Mouse (Mus musculus): ENCODE measurements around the gene C330021F23Rik.

C330021F23Rik gene

DNA sequence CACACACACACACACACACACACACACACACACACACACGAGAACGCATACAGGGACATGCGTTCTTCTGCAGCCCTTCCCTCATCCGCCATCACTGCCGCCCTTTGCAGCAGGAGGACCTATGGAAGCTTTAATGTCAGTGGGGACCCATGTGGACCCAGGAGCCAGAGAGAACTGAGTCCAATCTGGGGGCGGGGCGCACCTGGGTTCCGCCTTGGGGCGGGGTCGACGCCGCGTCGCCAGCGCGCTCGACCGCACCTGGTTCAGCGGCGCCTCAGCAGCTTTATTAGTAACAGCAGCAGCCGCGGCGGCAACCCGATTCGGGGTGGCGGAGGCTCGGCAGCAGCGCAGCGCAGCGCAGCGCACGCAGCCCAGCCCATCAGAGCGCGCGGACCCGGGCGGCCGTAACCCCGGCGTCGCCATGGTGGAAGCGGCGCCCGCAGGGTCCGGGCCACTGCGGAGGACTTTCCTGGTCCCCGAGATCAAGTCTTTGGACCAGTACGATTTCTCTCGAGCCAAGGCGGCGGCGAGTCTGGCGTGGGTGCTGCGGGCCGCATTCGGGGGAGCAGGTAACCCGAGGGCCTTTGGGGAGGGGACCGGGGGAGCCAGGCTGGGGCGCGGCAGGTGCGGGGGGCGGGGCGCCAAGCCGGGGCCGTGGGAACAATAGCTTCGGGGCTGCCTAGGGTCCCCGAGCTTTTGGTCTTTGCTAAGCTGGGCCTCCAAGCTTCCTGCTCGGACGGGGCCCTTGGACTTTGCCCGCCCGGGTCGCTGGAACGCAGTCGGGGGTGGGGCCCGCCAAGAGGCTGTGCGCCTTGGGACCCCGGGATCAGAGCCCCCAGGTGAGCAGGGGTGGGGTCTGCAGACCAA, 19.8 kb downstream of the C330021F23Rik start:
- DNase-seq (ENCODE audit: low spot score) = peak; percentile 56

DNA sequence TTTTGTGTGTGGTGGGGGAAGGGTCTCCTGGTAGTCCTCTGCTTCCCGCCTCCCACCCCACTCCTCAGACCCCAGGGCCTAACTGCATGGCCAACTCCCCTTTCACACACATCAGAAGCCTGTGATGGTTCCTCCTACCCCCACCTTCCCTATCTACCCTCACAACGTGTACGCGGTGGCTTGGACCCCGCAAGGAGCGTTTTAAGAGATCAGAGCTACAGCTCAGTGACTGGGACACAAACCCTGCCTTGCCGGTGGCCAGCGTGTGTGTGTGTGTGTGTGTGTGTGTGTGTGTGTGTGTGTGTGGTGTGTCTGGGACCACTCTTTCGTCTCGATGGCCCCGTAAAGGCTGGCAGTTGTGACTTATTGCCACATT, 20.5 kb downstream of the C330021F23Rik start:
- no peak for DNase-seq (ENCODE audit: low spot score)

DNA sequence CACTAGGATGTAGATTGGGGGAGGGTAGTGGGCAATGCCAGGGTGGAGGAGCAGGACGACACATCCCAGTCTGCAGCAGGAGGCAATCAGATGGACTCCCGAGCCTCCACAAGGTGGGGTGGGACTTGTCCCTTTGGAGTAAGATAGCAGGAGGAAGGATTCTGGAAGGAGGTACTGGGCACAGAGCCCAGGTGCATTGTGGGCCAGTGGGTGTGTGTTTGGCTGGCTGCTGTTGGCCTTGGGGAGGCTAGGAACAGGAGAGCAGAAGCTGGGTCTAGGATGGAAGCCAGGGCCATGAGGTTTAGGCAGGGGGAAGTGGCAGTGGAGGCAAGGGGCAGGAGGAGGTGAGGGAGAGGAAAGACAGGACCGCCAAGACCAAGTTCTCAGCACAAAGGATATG, 25.7 kb downstream of the C330021F23Rik start:
- no peak for DNase-seq (ENCODE audit: low spot score)

DNA sequence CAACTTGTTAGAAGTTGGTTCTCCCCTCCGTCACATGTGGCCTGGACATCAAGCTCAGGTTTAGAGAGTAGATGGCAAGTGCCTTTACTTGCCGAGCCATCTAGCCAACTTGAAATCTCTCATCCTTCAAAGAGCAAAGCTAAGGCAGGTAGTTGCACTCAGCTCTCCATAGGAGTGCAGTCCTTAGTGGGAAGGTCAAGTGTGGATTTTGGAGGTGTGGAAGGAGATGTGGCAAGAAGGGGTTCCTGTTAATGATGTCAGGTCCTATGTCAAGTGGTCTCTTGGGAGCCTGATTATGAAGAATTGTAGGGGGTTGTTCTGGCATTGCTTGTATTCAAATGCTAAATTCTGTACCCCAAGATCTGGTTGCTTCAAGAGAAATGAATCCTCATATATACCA, 26.7 kb downstream of the C330021F23Rik start:
- no peak for DNase-seq (ENCODE audit: low spot score)

DNA sequence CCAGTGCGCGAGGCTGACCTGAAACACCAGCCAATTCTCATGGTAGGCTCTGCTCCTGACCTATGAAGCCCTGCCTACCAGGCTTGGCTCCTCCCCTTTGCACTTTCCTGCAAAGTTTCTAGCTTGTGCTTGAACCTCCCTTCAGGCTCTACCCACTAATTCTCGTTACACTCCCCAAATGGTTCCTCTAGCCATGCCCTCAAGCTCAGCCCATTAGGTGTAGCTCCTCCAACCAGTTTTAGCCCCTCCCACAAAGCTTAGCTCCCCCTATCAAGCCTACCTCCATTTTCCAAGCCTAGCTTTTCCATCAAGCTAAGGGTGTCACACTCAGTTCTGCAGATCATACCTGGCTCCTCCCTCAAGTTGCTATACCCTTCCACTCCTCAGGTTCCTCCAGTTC, 30.3 kb downstream of the C330021F23Rik start:
- no peak for DNase-seq (ENCODE audit: low spot score)

DNA sequence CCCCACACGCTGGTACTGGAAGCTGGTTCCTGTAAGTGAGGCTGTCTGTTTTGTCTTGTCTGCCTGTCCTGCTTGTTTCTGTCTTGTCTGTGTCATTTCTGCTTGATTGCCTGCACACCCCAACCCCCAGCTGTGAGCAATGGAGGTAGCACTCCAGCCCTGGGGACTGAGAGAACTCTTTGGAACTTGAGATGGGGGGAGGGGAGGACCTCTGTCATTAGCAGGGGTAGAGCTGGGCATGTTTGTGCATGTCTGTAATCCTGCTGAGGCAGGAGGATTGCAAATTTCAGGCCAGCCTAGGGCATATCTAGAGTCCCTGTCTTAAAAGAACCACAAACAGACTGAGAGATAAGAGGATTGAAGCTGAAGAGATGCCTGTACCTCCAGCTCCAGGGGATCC, 31.4 kb downstream of the C330021F23Rik start:
- DNase-seq (ENCODE audit: low spot score) = no peak

DNA sequence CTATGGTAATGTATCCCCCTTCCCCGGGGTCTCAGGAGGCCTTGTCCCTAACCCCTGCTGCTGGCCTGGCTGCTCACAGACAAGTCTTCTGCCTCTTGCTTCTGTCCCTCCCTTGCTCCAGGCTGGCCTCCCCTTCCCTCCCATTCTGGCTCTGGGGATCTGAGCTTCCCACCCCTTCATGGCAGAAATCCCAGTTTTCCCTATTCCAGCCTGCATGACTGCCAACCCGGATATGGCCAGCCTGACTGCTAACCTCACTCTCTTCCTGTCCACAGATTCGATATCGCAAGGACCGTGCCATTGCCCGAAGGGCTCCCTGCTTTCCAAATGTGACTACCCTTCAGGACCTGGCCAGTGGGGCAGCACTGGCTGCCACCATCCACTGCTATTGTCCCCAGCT, 32.6 kb downstream of the C330021F23Rik start:
- DNase-seq (ENCODE audit: low spot score) = no peak

DNA sequence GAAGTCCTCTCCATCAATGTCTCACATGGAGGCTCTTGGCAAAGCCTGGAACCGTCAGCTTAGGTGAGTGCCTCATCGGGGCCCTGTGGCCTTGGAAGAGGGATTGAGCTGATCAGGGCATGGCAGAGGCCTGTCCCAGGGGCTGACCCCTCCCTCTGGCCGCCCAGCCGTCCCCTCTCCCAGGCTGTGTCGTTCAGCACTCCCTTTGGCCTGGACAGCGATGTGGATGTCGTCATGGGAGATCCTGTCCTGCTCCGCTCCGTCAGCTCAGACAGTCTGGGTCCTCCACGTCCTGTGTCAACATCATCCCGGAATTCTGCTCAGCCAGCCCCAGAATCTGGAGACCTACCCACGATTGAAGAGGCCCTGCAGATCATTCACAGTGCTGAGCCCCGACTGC, 35.6 kb downstream of the C330021F23Rik start:
- DNase-seq (ENCODE audit: low spot score) = no peak

DNA sequence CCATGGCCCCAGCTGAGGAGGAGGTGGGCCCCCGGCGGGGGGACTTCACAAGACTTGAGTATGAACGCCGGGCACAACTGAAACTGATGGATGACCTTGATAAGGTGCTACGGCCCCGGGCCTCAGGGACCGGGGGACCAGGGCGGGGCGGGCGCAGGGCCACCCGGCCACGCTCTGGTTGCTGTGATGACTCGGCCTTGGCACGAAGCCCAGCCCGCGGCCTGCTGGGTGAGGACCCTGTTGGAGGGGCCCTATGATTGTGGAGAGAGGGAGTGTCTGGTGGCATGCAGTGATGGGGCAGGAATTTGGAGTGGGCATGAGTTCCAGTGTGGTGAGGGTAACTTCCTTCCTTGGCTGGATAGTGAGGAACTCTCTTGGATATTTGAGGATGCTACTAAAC, 38.8 kb downstream of the C330021F23Rik start:
- DNase-seq (ENCODE audit: low spot score) = no peak

DNA sequence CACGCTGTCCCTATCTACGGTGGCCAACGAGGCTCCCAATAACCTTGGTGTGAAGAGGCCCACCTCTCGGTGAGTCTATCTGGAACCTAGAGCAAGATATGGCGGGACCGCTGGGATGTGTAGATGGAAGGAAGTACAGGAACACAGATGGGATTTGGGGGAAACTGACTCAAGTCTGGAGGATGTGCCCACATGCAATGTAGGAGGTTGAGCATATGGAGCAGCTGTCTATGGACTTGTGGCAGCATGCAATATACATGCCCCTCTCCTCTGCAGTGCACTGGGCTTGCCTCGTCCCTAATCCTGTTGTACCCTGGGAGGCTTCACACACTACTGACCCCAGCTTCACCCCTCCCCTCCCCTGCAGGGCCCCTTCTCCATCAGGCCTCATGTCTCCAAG, 40.0 kb downstream of the C330021F23Rik start:
- no peak for DNase-seq (ENCODE audit: low spot score)

DNA sequence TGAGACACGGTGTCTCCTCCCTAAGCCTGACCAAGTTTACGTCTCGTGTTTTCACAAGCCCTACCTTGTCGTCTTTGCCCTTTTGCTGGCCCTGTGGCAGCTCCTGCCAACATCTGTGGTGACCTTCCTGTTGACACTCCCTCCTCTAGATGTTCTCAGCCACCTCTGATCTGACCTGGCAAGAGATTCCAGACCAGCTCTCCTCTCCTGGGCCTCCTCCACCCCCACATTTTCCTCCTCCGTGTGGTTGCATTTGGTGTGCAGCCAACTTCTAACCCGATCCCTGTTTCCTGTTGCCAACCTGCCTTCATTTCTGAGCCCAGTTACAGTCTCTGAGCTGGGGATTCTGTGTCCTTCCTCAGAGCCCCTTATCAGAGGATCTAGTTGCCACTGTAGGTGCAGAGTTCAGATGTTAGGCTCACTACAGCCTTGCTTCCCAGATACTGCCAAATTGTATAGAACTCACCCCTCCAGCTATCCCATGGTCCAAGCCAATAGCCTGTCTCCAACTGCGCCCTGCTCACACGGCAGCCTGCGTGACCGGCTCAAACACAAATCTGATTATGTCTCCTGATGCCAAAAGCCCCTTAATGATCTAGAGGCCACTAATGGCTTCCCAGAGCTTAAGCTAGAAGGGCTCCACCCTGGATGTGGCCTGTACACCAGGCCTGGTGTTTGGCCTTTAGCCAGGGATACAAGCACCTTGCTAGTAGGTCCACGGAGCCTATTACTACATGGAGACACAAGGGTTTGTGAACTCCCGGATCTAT, 41.4 kb downstream of the C330021F23Rik start:
- no peak for DNase-seq (ENCODE audit: low spot score)

DNA sequence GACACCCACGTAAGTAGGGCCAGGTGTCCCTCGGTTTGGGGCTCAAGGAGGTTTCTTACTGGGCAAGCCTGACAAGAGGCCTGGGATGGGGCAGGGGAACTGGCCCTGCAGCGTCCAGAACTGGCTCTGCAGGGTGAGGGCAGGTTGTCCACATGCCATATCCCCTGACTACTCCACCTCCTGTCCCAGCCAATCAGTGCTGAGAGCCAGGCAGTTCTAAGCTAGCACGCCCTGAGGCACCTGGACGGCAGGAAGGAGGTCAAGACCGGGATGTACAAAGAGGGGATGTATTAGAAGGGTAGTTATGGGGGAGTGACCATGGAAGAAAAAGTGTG, 42.0 kb downstream of the C330021F23Rik start:
- DNase-seq (ENCODE audit: low spot score) = no peak

DNA sequence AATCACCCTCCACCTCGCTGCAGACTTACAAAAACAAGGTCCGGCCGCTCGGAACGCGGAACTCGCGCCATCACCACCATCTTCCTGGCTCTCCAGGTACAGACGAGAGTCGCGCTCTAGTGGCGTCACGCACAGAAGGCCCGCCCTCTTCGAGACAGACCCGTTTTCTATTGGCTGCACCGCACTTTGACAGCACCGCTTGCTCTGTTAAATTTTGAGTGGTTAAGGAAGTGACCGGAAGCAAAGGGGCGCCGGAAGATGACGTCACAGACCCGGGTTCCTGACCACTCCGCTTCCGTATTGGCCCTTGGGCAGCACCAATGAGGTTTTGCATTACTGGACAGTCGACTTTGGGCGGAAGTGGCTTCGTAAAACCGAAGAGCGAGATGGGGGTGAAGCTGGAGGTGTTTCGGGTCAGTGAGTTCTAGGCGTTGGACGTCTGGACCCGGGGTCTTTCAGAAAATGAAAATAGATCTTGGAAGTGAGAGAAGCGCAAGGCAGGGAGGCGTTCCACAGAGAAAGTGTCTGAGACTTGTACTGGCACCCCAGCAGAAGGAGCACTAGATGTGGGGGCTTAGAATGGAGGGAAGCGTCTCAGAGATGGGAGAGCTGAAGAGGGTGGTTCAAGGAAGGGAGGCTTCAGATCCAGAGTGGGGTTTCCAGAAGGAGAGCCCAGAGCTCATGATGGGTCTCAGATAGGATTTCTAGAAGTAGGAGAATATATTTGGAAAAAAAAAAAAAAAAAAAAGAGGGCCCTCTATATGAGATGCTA, 53.6 kb downstream of the C330021F23Rik start, which contains the start of the genes Xab2 and Pet100:
Xab2 (minus strand) TSS at position 118 of the 772 bp plus-strand sequence.
Pet100 (plus strand) TSS at position 350 of the 772 bp plus-strand sequence.
- DNase-seq (ENCODE audit: low spot score) = peak; percentile 99

DNA sequence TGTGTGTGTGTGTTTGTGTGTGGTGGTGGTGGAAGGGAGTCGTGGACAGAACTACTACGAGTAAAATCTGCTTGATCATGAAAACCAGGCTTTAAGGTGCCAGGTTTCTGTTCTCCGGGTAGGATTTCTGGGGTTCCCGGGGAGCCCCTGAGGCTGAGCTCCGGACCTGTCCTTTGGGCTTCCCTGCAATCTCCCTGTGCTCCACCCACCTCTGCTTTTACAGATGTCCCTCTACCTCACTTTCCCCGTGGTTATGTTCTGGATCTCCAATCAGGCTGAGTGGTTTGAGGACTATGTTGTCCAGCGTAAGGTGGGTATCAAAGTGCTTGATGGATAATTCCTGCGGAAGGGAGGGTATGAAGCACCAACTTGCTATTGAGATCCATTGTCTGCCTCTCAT, 54.3 kb downstream of the C330021F23Rik start:
- DNase-seq (ENCODE audit: low spot score) = no peak

DNA sequence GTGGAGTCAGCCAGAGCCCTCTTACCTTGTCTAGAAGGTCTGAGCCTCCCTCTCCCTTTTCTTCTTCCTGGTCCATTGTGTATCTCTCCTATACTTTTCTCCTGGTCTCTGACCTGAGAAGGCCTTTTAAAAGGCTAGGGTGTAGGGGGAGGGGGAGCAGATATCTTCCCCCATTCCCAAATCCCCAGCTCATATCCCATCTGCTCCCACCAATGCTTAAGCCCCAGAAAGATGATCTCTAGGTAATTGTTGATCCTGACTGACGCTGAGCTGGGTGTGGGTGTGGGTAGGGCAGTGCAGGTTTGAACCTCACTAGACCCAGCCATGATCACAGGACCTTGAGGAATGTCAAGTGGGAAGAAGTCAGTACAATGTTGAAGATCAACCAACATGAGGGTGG, 57.7 kb downstream of the C330021F23Rik start, which contains the start of gene Pcp2:
Pcp2 (minus strand) TSS at position 101 of the 400 bp plus-strand sequence.
- no peak for DNase-seq (ENCODE audit: low spot score)

DNA sequence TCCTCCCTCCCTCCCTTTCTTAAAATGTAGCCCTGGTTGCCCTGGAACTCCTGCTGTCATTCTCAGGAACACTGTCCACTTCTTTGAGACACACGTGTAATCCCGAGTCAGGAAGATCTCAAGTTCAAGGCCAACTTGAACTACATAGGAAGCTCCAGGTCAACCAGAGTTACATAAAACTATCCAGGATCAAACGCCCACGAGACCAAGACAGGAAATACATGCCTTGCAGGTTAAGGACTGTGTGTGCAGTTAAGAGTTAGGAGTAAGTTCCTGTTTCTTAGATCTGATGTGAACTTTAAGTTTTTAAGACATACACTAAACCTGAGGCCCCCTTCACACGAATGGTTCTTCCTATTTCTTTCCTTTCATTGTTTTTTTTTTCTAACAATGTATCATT, 59.2 kb downstream of the C330021F23Rik start:
- DNase-seq (ENCODE audit: low spot score) = no peak

DNA sequence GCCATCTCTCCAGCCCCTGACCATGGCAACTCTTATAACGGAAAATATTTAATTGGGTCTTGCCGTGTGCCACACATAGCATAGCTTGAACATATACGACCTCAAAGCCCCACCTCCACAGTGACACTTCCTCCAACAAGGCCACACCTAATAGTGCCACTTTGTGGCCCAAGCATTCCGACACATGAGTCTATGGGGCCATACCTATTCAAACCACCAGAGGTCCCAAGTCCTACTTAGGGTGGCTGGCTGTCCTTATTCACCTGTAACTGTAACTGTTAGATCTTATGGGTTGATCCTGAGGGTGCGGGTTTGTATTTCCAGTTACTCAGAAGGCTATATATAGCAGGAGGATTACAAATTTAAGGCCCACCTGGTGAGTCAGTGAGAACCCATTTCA, 60.2 kb downstream of the C330021F23Rik start:
- no peak for DNase-seq (ENCODE audit: low spot score)

DNA sequence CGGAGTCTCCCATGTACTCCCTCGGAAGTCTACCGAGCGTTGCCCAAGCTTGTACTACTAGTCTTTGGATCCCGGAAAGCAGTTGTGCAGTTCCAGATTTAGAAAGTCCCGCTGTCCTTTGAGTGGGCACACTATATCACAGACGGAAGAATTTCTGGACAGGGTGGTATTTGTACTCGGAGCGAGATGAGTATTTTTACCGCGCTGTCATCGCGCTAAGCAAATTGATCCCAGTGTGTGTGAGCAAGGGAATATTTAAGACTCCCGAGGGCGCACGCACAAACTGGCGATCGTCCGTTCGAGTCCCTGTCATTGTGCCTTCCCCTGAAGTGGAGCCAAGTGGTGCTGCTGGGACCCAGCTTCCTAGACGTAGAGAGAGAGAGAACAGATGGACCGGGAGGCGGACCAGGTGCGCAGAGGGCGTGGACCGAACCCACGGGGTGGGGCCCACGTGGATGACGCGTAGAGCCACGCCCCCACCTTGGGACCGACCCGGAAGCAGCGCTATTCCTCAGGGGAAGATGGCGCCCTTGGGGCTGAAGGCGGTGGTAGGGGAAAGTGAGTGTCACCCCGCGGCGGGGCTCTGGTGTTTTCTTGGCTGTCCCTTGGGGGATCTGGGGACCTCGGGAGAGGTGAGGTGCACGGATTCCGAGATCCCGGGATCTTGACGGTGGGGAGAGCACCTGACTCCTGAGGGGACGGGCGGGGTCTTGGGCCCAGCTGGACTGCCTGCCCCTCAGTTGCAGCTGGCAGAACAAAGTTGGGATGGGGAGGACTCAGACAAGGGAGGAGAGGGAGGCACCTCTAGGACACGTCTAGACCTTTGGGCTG, 63.1 kb downstream of the C330021F23Rik start, which contains the start of gene Stxbp2:
Stxbp2 (plus strand) TSS at position 309 of the 831 bp plus-strand sequence.
- DNase-seq (ENCODE audit: low spot score) = peak; percentile 69

DNA sequence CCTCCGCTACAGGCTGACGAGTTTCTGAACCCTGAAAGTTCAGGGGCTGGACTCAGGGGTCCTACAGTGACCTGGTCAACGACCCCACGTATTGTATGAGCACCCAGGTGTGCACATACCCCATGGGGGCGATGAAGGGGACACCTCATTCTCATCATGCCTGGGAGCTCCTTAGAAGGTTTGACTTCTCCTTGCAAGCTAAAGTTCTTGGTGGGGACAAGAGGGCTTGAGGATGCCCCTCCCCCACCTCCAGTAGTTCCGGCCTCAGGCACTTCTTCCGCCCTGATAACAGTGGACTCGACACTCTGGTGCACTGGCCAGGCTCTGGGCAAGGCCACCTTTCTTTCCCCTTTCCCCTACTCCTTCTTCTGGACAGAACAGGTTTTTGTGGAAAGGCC, 63.7 kb downstream of the C330021F23Rik start:
- no peak for DNase-seq (ENCODE audit: low spot score)

All from layer of hippocampus, adult 11-12 months (tissue).